Comparison of ENCODE assay signal across 8 mouse cellular contexts in genomic region chr2:145675756-145676543, GRCm38 (mm10). TPM values are rescaled to one million over a fixed set of nuclear protein-coding genes. Genes with fewer than 3 reads are reported as not detected.
DNase-seq lines count a peak whose midpoint lies in the region; ATAC-seq and TF ChIP-seq lines count a peak whose summit lies in the region.

No protein-coding gene starts in this region.

- TF ChIP-seq EP300 in lung, postnatal 0 days (IDR thresholded peaks at IDR 0.05): no peak

- no peaks in the 10 kb centered on the region for H3K4me1 ChIP-seq in cortical plate, adult 2 months (ENCODE audit: control insufficient read depth, insufficient read depth, low read length)
- peaks cover 7% of the 10 kb centered on the region for H3K4me1 ChIP-seq in heart, embryonic 11.5 days (ENCODE audit: control insufficient read depth, insufficient read depth, low read length)
- peaks cover 69% of the 10 kb centered on the region for H3K4me1 ChIP-seq in kidney, embryonic 15.5 days
- peaks cover 6% of the 10 kb centered on the region; the same call in 1 of the 2 replicates for H3K4me1 ChIP-seq in lung, postnatal 0 days (ENCODE audit: insufficient read depth, low read depth, low read length)

- ATAC-seq in heart, embryonic 11.5 days (replicated peaks; ENCODE audit: insufficient number of reproducible peaks, low FRiP score, low TSS enrichment): peak; percentile 26
- ATAC-seq in kidney, embryonic 15.5 days (replicated peaks; ENCODE audit: low FRiP score): peak; percentile 40
- peak; percentile 55 for ATAC-seq in lung, postnatal 0 days

- TF ChIP-seq POLR2A in cortical plate, adult 2 months (IDR thresholded peaks at IDR 0.05; ENCODE audit: extremely low read depth, insufficient read depth, low read length): no peak

- H3K4me2 ChIP-seq in heart, embryonic 11.5 days: peak overlapping the region; percentile 87
- H3K4me2 ChIP-seq in kidney, embryonic 15.5 days: peak overlapping the region; percentile 78
- peak overlapping the region; percentile 94 for H3K4me2 ChIP-seq in lung, postnatal 0 days (replicated peaks; ENCODE audit: low read depth, low read length)

- H3K27me3 ChIP-seq in heart, embryonic 11.5 days (ENCODE audit: control insufficient read depth, insufficient read depth, low read length): no peaks in the 10 kb centered on the region
- H3K27me3 ChIP-seq in kidney, embryonic 15.5 days: no peaks in the 10 kb centered on the region
- H3K27me3 ChIP-seq in lung, postnatal 0 days (replicated peaks; ENCODE audit: insufficient read depth, low read length): no peaks in the 10 kb centered on the region

- peak overlapping the region; percentile 58 for H3K4me3 ChIP-seq in cortical plate, adult 2 months (ENCODE audit: insufficient read depth, low read length)
- H3K4me3 ChIP-seq in heart, embryonic 11.5 days (ENCODE audit: low read depth, low read length): peak overlapping the region; percentile 68
- H3K4me3 ChIP-seq in kidney, embryonic 15.5 days (replicated peaks): peak overlapping the region; percentile 75
- peak overlapping the region; percentile 76 for H3K4me3 ChIP-seq in lung, postnatal 0 days (ENCODE audit: low read depth, low read length)

- H3K36me3 ChIP-seq in heart, embryonic 11.5 days (ENCODE audit: control insufficient read depth, insufficient read depth, low read length): no peaks in the 10 kb centered on the region
- peaks cover 3% of the 10 kb centered on the region; the same call in 1 of the 2 replicates for H3K36me3 ChIP-seq in kidney, embryonic 15.5 days
- H3K36me3 ChIP-seq in lung, postnatal 0 days (ENCODE audit: insufficient read depth, low read length): no peaks in the 10 kb centered on the region

- DNase-seq in thymus, postnatal 0 days (ENCODE audit: low spot score): peak; percentile 17
- no peak for DNase-seq in thymus, adult 18-20 months
- DNase-seq in lung, postnatal 0 days (ENCODE audit: low spot score): peak; percentile 77
- peak; percentile 22 for DNase-seq in skeletal muscle tissue, adult 2 months (ENCODE audit: low read depth, low spot score)
- no peak for DNase-seq in frontal cortex, postnatal 25 days (ENCODE audit: low spot score in 2 of 2)

- 6% methylated on average over 27 of the region's 27 CpGs for WGBS in heart, embryonic 11.5 days (ENCODE audit: insufficient replicate concordance)
- WGBS in kidney, embryonic 15.5 days: 2% methylated on average over 27 of the region's 27 CpGs
- WGBS in lung, postnatal 0 days: 2% methylated on average over 26 of the region's 27 CpGs

- no peaks in the 10 kb centered on the region for H3K9me3 ChIP-seq in heart, embryonic 11.5 days (replicated peaks; ENCODE audit: control insufficient read depth, low read length)
- H3K9me3 ChIP-seq in kidney, embryonic 15.5 days (replicated peaks): no peaks in the 10 kb centered on the region
- H3K9me3 ChIP-seq in lung, postnatal 0 days (ENCODE audit: low read length): no peaks in the 10 kb centered on the region

- H3K27ac ChIP-seq in cortical plate, adult 2 months (ENCODE audit: insufficient read depth, low read length): no peak overlapping the region
- peak overlapping the region; percentile 41; the same call in 1 of the 2 replicates for H3K27ac ChIP-seq in heart, embryonic 11.5 days (ENCODE audit: low read depth, low read length)
- H3K27ac ChIP-seq in kidney, embryonic 15.5 days: peak overlapping the region; percentile 96
- H3K27ac ChIP-seq in lung, postnatal 0 days (ENCODE audit: low read length): peak overlapping the region; percentile 86

- no peak for TF ChIP-seq CTCF in cortical plate, adult 2 months (IDR thresholded peaks at IDR 0.05; ENCODE audit: extremely low read depth, insufficient read depth, low read length)
- TF ChIP-seq CTCF in lung, postnatal 0 days (IDR thresholded peaks at IDR 0.05): peak; percentile 36

- peak overlapping the region; percentile 80 for H3K9ac ChIP-seq in heart, embryonic 11.5 days (ENCODE audit: low read depth, low read length)
- H3K9ac ChIP-seq in kidney, embryonic 15.5 days: peak overlapping the region; percentile 67
- peak overlapping the region; percentile 56 for H3K9ac ChIP-seq in lung, postnatal 0 days (replicated peaks; ENCODE audit: low read depth)

RNA-seq across cellular contexts. Expression of gene Rin2, which starts 0.9 kb away (rescaled TPM):
- 6.7 and 7.4 TPM in 2 replicates for polyA plus RNA-seq in thymus, postnatal 0 days (2015; fragmentation: Nextera tagmentation; extraction: Ambion mirVana)
- polyA plus RNA-seq in cortical plate, adult 2 months (2012; rRNA removed): 16.9 and 17.8 TPM in 2 replicates
- 16.3 and 21.1 TPM in 2 replicates for polyA plus RNA-seq in heart, embryonic 11.5 days (2014; fragmentation: Nextera tagmentation; extraction: Ambion mirVana)
- polyA plus RNA-seq in kidney, embryonic 15.5 days (2015; fragmentation: Nextera tagmentation; extraction: Ambion mirVana): 32.1 and 33.0 TPM in 2 replicates
- polyA plus RNA-seq in lung, postnatal 0 days (2015; fragmentation: Nextera tagmentation; extraction: Ambion mirVana): 50.3 and 55.2 TPM in 2 replicates

Comparison
In these comparisons a context has a peak if more than half of its experiments do, and no peak if none do; other contexts are left out.
1. DNase-seq: peak in thymus, postnatal 0 days (single experiment), lung, postnatal 0 days (single experiment) and skeletal muscle tissue, adult 2 months (single experiment); none in thymus, adult 18-20 months (0 of 2) and frontal cortex, postnatal 25 days (0 of 2).
2. Peak in every context shown above with its lines, with median percentiles within 50 percentile points of each other: H3K4me3 ChIP-seq, ATAC-seq, H3K4me2 ChIP-seq and H3K9ac ChIP-seq.